Mouse (Mus musculus): ENCODE measurements at regions not wholly inside any gene's neighbourhood (a gene's known extent, or its start where the extent isn't known, plus 50 kb on each side); places are given as distances from the start of the nearest gene placed in this dataset.

DNA sequence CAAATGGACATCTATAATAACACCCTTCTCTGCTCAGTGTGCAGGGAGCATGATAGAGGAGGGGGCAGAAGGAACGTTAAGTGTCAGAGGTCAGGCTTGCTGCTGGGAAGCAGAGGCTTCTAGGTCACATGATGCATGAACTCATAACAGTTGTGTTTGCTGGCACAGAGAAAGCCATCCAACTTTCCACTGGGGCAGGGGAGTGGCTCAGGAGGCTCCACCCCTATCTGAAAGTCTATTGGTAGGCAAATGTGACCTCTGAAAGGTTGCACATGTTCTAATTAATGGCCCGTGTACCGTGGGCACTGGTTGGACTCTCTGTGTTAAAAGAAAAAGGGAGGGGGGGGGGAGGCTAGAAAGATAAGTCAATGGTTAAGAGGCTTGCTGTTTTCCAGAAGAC, 224.6 kb downstream of the Slc16a7 start:
- DNase-seq (ENCODE audit: low spot score): no peak

DNA sequence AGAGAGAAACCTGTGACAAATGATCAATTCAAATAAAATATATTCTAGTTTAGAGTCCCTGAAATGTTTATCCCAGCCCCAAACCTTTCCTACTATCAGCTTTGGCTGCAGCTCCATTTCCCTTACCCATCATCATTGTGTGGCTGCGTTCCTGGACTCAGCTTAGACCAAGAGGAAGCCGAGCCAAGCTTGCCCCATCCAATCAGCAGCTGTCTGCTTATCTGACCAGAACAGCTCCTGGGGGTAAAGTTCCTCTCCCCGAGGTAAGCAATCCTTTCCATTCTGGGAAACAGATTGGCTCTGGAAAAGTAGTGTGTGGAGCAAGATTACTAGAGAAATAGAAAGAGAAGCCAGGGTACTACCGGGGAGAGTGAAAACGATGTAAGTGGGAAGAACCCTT, 228.2 kb downstream of the Slc16a7 start:
- DNase-seq (ENCODE audit: low spot score): no peak

GRCm38 (mm10) chr10:125148753-125149152, 240.5 kb downstream of the Slc16a7 start:
- DNase-seq (ENCODE audit: low spot score): no peak

DNA sequence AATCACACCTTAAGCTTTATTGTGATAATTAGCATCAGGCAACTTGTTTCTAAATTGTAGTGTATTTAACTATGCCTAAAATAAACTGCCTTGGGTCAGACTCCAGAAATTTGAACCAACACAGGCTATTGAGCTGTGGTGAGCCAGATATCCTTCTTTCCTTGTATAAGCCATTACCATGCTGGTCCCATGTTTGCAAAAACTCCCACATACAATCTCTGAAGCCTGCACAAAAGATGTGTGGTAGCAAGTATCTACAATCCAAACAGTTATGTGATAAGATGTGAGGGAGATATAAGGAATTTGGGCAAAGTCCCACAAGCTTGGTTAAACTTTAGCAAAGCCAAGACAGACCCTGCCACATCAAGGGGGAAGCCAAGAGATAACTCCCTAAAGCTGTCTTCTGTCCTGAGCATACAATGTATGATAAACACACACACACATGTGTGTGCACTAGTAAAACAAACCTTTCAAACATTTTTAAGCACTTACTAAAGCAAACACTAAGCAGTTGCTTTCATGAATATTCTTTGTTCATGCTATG, 242.0 kb downstream of the Slc16a7 start:
- no peak for DNase-seq (ENCODE audit: low spot score)

DNA sequence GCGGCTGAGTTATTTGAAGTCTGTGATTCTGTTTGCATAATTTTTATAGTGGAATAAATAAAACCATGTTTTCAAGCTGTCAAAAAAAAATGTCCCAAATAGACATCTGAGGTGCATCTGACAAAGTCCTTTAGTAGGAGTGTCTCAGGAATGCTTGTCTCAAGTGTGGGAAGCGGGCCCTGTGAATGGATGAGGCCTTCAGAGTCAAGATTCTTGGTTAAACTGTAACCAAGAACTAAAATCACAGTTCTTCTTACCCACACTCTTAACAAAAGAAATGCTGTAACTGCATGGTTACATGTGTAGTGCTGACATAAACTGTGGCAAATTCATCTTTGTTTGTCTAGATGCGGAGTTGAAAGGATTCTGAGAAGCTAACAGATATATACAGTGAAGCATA, 242.9 kb downstream of the Slc16a7 start:
- no peak for DNase-seq (ENCODE audit: low spot score)

- DNase-seq (ENCODE audit: low spot score): no peak
Observed at GRCm38 (mm10) chr10:125145809-125146208, 243.5 kb downstream of the Slc16a7 start.

GRCm38 (mm10) chr10:125121762-125122161, 267.5 kb downstream of the Slc16a7 start:
- peak; percentile 73 for DNase-seq (ENCODE audit: low spot score)

DNA sequence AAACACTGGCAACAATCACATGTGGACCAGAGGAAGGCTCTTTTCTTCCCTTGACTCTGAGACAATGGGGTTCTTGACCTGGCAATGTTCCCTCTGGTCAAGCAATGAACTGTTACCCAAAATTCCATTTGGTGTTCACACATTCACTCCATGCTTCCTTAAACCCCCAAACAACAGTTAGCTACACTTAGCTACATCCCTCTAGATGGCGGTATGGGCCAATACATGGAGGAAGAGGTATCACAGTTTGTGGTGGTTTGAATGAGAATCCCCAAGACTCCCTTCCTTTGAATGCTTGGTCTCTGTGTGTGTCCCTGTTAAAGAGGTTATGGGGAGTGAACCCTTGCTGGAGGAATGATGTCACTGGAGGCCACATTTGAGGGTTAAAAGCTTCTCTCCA, 274.9 kb downstream of the Slc16a7 start:
- peak; percentile 6 for DNase-seq (ENCODE audit: low spot score)

DNA sequence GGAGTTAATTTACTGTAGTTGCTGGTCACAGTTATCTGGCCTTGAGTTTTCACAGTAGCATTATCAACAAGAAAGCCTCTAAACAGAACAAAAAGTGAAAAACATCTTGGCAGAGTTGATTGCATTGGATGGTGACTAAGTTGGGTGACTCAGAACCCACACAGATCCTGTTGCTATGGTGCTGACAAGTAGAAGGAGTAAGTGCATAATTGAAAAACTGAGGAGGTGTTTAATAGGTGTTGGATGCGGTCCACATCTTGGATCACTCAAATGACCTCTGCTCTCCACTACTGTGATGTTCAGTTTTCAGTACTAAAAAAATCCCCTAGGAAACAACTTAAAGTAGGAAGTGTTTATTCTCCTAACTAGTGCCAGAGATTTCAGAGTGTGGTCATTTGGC, 280.3 kb downstream of the Slc16a7 start:
- DNase-seq (ENCODE audit: low spot score): peak; percentile 12

GRCm38 (mm10) chr10:125084975-125085374, 304.3 kb downstream of the Slc16a7 start:
- no peak for DNase-seq (ENCODE audit: low spot score)

GRCm38 (mm10) chr10:125072401-125072800, 316.9 kb downstream of the Slc16a7 start:
- no peak for DNase-seq (ENCODE audit: low spot score)

GRCm38 (mm10) chr10:125070246-125070645, 319.0 kb downstream of the Slc16a7 start:
- DNase-seq (ENCODE audit: low spot score): peak; percentile 19

DNA sequence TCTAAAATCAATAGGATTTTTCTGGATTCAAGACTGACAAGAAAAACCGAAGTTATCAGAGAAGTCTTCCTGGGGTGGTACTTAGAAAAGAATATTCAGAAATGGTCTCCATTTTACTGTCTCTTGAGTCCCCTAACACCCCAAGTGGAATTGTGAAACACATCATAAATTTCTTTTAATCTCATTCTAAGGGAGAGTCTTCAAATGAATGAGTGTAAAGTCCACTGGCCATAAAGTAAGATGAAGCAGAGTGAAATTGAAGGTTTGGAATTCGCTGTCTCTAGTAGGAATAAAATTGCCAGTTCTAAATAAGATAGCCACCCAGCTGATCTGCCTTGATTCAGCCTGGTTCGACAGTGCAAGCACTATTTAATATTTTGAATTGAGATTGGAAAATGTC, 350.0 kb downstream of the Slc16a7 start:
- DNase-seq (ENCODE audit: low spot score): no peak

- no peak for DNase-seq (ENCODE audit: low spot score)
Observed at GRCm38 (mm10) chr10:125035631-125036030, 353.6 kb downstream of the Slc16a7 start.

DNA sequence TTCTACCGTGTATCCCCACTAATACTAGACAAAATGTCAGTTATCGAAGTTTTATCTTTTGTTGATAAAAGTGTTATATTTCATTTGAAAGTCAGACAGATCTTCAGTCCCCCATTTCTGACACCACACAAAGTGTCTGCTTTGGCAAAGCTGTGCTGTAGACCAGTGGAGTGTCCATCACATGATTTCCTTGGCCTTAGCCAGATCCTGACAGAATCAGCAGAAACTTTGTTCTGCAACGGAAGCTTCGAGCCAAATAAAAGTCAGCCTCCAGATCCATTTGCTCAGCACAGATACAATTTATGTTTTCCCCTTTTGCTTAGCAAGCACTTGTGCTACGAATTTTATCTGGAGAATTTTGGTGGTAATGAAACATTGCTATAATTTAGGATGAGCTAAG, 360.9 kb downstream of the Slc16a7 start:
- no peak for DNase-seq (ENCODE audit: low spot score)

DNA sequence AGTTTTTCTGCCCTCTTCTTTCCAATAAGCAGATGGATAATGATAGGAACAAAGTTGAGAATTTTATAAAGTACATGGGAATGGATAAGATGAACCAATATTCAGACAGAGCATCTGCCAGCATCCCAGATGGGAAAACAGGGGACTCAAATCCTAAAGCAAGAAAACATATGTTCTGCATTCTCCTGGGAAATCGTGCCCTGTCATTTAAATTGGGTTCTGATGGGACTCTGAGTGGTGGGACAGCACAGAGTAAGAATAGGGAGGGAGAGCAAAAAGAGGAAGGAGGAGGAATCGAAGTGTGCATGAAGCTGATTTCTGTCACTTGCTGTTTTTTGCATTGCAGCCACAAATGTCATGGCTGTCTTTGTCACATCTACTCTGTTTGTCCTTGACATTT, 362.4 kb downstream of the Slc16a7 start:
- DNase-seq (ENCODE audit: low spot score): peak; percentile 24
